Mouse (Mus musculus) hindbrain, postnatal 0 days (tissue): Measurements from ENCODE around the gene Kit. TPM values are rescaled to one million over a fixed set of nuclear protein-coding genes. Genes with fewer than 3 reads are reported as not detected.

Source experiments
- ATAC-seq: fragments of 200-750 bp; cut with Nextera tagmentation; 2 replicates; pipeline ENCODE4 v1.8.0; 2017; ENCODE audit warnings: mild to moderate bottlenecking, moderate TSS enrichment, moderate library complexity
- DNase-seq: peaks from one replicate; pipeline ENCODE4 v3.0.0-alpha.2; 2015; ENCODE audit warnings: low spot score
- H3K27ac ChIP-seq: fragments of 300-500 bp; sonication (generic); 2 replicates; pipeline ENCODE4 v1.5.1; 2014; ENCODE audit warnings: mild to moderate bottlenecking
- H3K27me3 ChIP-seq: fragments of 300-500 bp; sonication (generic); 2 replicates; pipeline ENCODE4 v1.6.1; 2014; ENCODE audit warnings: low read length, mixed read lengths; ENCODE audit not compliant: insufficient read depth
- H3K36me3 ChIP-seq: fragments of 300-500 bp; sonication (generic); 2 replicates; pipeline ENCODE4 v1.6.1; 2014; ENCODE audit warnings: low read length, mixed read lengths; ENCODE audit not compliant: insufficient read depth
- H3K4me1 ChIP-seq: fragments of 300-500 bp; sonication (generic); 2 replicates; pipeline ENCODE4 v1.6.1; 2014; ENCODE audit warnings: antibody characterized with exemption, low read length, mixed read lengths; ENCODE audit not compliant: insufficient read depth
- H3K4me2 ChIP-seq: fragments of 300-500 bp; sonication (generic); 2 replicates; pipeline ENCODE4 v1.6.1; 2014; ENCODE audit warnings: low read depth, mild to moderate bottlenecking, low read length, moderate library complexity, mixed read lengths
- H3K4me3 ChIP-seq: fragments of 300-500 bp; sonication (generic); 2 replicates; pipeline ENCODE4 v1.5.1; 2014; ENCODE audit warnings: low read length
- H3K9ac ChIP-seq: fragments of 300-500 bp; sonication (generic); replicated peaks from 2 replicates; pipeline ENCODE4 v1.6.1; 2014; ENCODE audit warnings: mild to moderate bottlenecking, low read length, moderate library complexity, mixed read lengths
- H3K9me3 ChIP-seq: fragments of 300-500 bp; sonication (generic); 2 replicates; pipeline ENCODE4 v1.6.1; 2016; ENCODE audit warnings: low read length, mixed read lengths
- CTCF ChIP-seq: IDR thresholded peaks from 2 replicates; pipeline ENCODE4 v1.5.1; 2016; ENCODE audit warnings: antibody characterized with exemption, control low read depth, low read depth
- WGBS: fragments of 180-500 bp; shearing (Covaris S2); extraction: QIAGEN DNeasy Blood & Tissue Kit; methylation state at CpG from one replicate; pipeline ENCODE4 v1.1.7; 2014; 5-methylcytosine and 5-hydroxymethylcytosine counted together
- polyA plus RNA-seq: library from polyadenylated mRNA; unstranded; fragments of >200 nt; fragmentation: Nextera tagmentation; extraction: Ambion mirVana; gene quantifications from 2 replicates; pipeline ENCODE4 v1.2.1, GENCODE M21; 2015
- total RNA-seq: library from RNA; depleted of rRNA; stranded (reverse); fragments of >200 nt; gene quantifications from 2 replicates; pipeline ENCODE4 v1.2.3, GENCODE M21; 2014

Gene Kit
- total and polyA plus RNA-seq, 2 experiments from 2014 or later = 31.8 to 58.1 TPM

GRCm38 (mm10) chr5:75544472-75545264 lies 30.0 kb upstream of the Kit start:
- no peak overlapping the region for H3K4me2 ChIP-seq
- no peaks in the 10 kb centered on the region for H3K36me3 ChIP-seq
- no peak overlapping the region for H3K27ac ChIP-seq
- DNase-seq (no peak), ATAC-seq (no peak)
- no peaks in the 10 kb centered on the region for H3K27me3 ChIP-seq
- H3K9me3 ChIP-seq = no peaks in the 10 kb centered on the region
- TF ChIP-seq CTCF = no peak
- H3K4me1 ChIP-seq = no peaks in the 10 kb centered on the region
- no peak overlapping the region for H3K4me3 ChIP-seq
- WGBS = 77% methylated on average over 14 of the region's 14 CpGs
- no peak overlapping the region for H3K9ac ChIP-seq

GRCm38 (mm10) chr5:75545265-75545643 lies 29.5 kb upstream of the Kit start:
- H3K9me3 ChIP-seq = no peaks in the 10 kb centered on the region
- H3K36me3 ChIP-seq = no peaks in the 10 kb centered on the region
- H3K4me1 ChIP-seq = no peaks in the 10 kb centered on the region
- no peak overlapping the region for H3K9ac ChIP-seq
- no peaks in the 10 kb centered on the region for H3K27me3 ChIP-seq
- H3K4me3 ChIP-seq = no peak overlapping the region
- H3K4me2 ChIP-seq = no peak overlapping the region
- ATAC-seq (no peak), DNase-seq (no peak)
- 81% methylated on average over 4 of the region's 4 CpGs for WGBS
- TF ChIP-seq CTCF = no peak
- H3K27ac ChIP-seq = no peak overlapping the region

GRCm38 (mm10) chr5:75553021-75553420 lies 21.7 kb upstream of the Kit start:
- Histone ChIP-seq H3K27me3 (no peaks in the 10 kb centered on the region), H3K4me3 (no peak overlapping the region), H3K4me1 (no peaks in the 10 kb centered on the region), H3K9me3 (no peaks in the 10 kb centered on the region), H3K27ac (no peak overlapping the region), H3K4me2 (no peak overlapping the region), H3K9ac (no peak overlapping the region), H3K36me3 (no peaks in the 10 kb centered on the region)
- 81% methylated on average over 3 of the region's 3 CpGs for WGBS
- DNase-seq = no peak
- TF ChIP-seq CTCF = no peak
- ATAC-seq = no peak

GRCm38 (mm10) chr5:75557636-75558035 lies 17.1 kb upstream of the Kit start:
- no peak for ATAC-seq
- no peaks in the 10 kb centered on the region for H3K9me3 ChIP-seq
- H3K9ac ChIP-seq = no peak overlapping the region
- H3K4me2 ChIP-seq = no peak overlapping the region
- no peak for DNase-seq
- 52% methylated on average over 11 of the region's 11 CpGs for WGBS
- no peaks in the 10 kb centered on the region for H3K4me1 ChIP-seq
- TF ChIP-seq CTCF = no peak
- H3K27ac ChIP-seq = no peak overlapping the region
- H3K27me3 ChIP-seq = no peaks in the 10 kb centered on the region
- H3K36me3 ChIP-seq = no peaks in the 10 kb centered on the region
- no peak overlapping the region for H3K4me3 ChIP-seq

- Histone ChIP-seq H3K36me3 (no peaks in the 10 kb centered on the region), H3K4me1 (no peaks in the 10 kb centered on the region), H3K9ac (no peak overlapping the region), H3K27ac (no peak overlapping the region), H3K4me2 (no peak overlapping the region), H3K9me3 (no peaks in the 10 kb centered on the region), H3K4me3 (no peak overlapping the region), H3K27me3 (no peaks in the 10 kb centered on the region)
- no peak for TF ChIP-seq CTCF
- WGBS = 90% methylated on average over 6 of the region's 6 CpGs
- ATAC-seq = no peak
- DNase-seq = no peak
Measured at GRCm38 (mm10) chr5:75559291-75559690, 15.4 kb upstream of the Kit start.

- Histone ChIP-seq H3K9me3 (no peaks in the 10 kb centered on the region), H3K27me3 (no peaks in the 10 kb centered on the region), H3K27ac (no peak overlapping the region), H3K4me2 (no peak overlapping the region), H3K4me1 (no peaks in the 10 kb centered on the region), H3K36me3 (no peaks in the 10 kb centered on the region), H3K9ac (no peak overlapping the region), H3K4me3 (no peak overlapping the region)
- ATAC-seq (no peak), DNase-seq (no peak)
- 92% methylated on average over 2 of the region's 2 CpGs for WGBS
- no peak for TF ChIP-seq CTCF
Measured at GRCm38 (mm10) chr5:75561231-75561630, 13.5 kb upstream of the Kit start.

- H3K4me3 ChIP-seq = peak overlapping the region; percentile 78
- peak overlapping the region; percentile 98 for H3K4me2 ChIP-seq
- ATAC-seq = no peak
- H3K9ac ChIP-seq = peak overlapping the region; percentile 71
- peaks cover 8% of the 10 kb centered on the region; the same call in 1 of the 2 replicates for H3K4me1 ChIP-seq
- peak overlapping the region; percentile 76 for H3K27ac ChIP-seq
- H3K36me3 ChIP-seq = no peaks in the 10 kb centered on the region
- no peaks in the 10 kb centered on the region for H3K27me3 ChIP-seq
- no peaks in the 10 kb centered on the region for H3K9me3 ChIP-seq
- no peak for TF ChIP-seq CTCF
- 4% methylated on average over 27 of the region's 27 CpGs for WGBS
- peak; percentile 45 for DNase-seq
Measured at GRCm38 (mm10) chr5:75574151-75574851, 415 bp upstream of the Kit start.
